Mouse (Mus musculus) stomach, postnatal 0 days (tissue): Measurements from ENCODE around the gene Eif4g3. TPM values are rescaled to one million over a fixed set of nuclear protein-coding genes. Genes with fewer than 3 reads are reported as not detected.

ENCODE experiments used
- ATAC-seq: fragments of 200-750 bp; cut with Nextera tagmentation; 2 replicates; pipeline ENCODE4 v1.8.0; 2017; ENCODE audit not compliant: low FRiP score, low TSS enrichment
- DNase-seq: peaks from one replicate; pipeline ENCODE4 v3.0.0-alpha.2; 2016; ENCODE audit warnings: low spot score
- H3K27ac ChIP-seq: fragments of 300-500 bp; sonication (generic); replicated peaks from 2 replicates; pipeline ENCODE4 v1.5.1; 2014; ENCODE audit warnings: mild to moderate bottlenecking, control low read depth
- H3K27me3 ChIP-seq: fragments of 300-500 bp; sonication (generic); 2 replicates; pipeline ENCODE4 v1.6.1; 2014; ENCODE audit warnings: low read length; ENCODE audit not compliant: control insufficient read depth, insufficient read depth
- H3K36me3 ChIP-seq: fragments of 300-500 bp; sonication (generic); 2 replicates; pipeline ENCODE4 v1.6.1; 2014; ENCODE audit warnings: low read length, mixed read lengths; ENCODE audit not compliant: control insufficient read depth, insufficient read depth
- H3K4me1 ChIP-seq: fragments of 300-500 bp; sonication (generic); replicated peaks from 2 replicates; pipeline ENCODE4 v1.6.1; 2014; ENCODE audit warnings: antibody characterized with exemption; ENCODE audit not compliant: control insufficient read depth, insufficient read depth
- H3K4me2 ChIP-seq: fragments of 300-500 bp; sonication (generic); replicated peaks from 2 replicates; pipeline ENCODE4 v1.6.1; 2014; ENCODE audit warnings: low read depth, mild to moderate bottlenecking, control low read depth, moderate library complexity
- H3K4me3 ChIP-seq: fragments of 300-500 bp; sonication (generic); 2 replicates; pipeline ENCODE4 v1.5.1; 2014; ENCODE audit warnings: low read depth, low read length, control low read depth
- H3K9ac ChIP-seq: fragments of 300-500 bp; sonication (generic); 2 replicates; pipeline ENCODE4 v1.6.1; 2014; ENCODE audit warnings: mild to moderate bottlenecking, low read length, control low read depth, mixed read lengths
- H3K9me3 ChIP-seq: fragments of 300-500 bp; sonication (generic); 2 replicates; pipeline ENCODE4 v1.6.1; 2016; ENCODE audit warnings: low read length; ENCODE audit not compliant: control insufficient read depth
- CTCF ChIP-seq: IDR thresholded peaks from 2 replicates; pipeline ENCODE4 v1.5.1; 2016; ENCODE audit warnings: antibody characterized with exemption, low read depth, mild to moderate bottlenecking, moderate library complexity
- EP300 ChIP-seq: optimal IDR thresholded peaks from 2 replicates; pipeline ENCODE3; 2016; ENCODE audit warnings: antibody characterized with exemption
- WGBS: fragments of 180-500 bp; shearing (Covaris S2); extraction: QIAGEN DNeasy Blood & Tissue Kit; methylation state at CpG from one replicate; pipeline ENCODE4 v1.1.7; 2014; 5-methylcytosine and 5-hydroxymethylcytosine counted together
- polyA plus RNA-seq: library from polyadenylated mRNA; unstranded; fragments of >200 nt; fragmentation: Nextera tagmentation; extraction: Ambion mirVana; gene quantifications from 2 replicates; pipeline ENCODE4 v1.2.1, GENCODE M21; 2015

Eif4g3 gene
- polyA plus RNA-seq, 1 experiment from 2014 or later = 11.4 TPM

DNA sequence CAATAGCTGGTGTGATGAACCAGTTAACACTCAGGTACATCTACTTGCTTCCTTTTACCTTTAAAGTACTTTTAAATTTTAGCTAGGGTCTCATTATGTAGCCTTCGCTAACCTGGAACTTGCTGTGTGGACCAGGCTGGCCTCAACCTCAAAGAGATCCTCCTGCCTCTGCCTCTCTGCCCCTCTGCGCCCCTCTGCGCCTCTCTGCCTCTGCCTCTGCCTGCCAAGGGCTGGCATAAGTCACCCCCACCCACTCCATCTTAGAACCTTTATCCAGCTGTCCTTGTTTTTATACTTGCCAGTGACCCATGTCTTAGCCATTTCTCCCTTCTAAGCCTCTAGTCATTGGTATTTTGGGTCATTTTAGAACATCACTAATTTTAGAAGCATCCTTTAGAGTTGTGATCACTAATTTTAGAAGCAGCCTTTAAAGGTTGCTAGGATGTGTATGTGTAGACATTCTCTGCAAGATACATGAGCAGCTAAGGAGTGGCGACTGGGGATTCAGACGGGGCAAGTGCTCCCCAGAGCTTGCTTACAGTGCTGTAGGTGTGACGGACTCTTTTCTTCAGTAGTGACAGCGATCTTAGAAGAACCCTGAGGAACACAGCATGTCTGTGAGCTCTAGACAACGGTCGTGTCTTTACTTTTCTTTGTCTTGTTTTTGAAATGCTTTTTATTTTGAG, 42.8 kb downstream of the Eif4g3 start:
- Histone ChIP-seq H3K4me1 (no peaks in the 10 kb centered on the region), H3K9ac (no peak overlapping the region), H3K4me2 (no peak overlapping the region), H3K27me3 (no peaks in the 10 kb centered on the region), H3K36me3 (0 out of 2 replicates have a peak, but pooled peaks cover 5% of the 10 kb centered on the region), H3K27ac (no peak overlapping the region), H3K4me3 (no peak overlapping the region), H3K9me3 (no peaks in the 10 kb centered on the region)
- no peak for DNase-seq
- TF ChIP-seq EP300 (no peak), CTCF (no peak)
- no peak for ATAC-seq
- 90% methylated on average over 9 of the region's 9 CpGs for WGBS

DNA sequence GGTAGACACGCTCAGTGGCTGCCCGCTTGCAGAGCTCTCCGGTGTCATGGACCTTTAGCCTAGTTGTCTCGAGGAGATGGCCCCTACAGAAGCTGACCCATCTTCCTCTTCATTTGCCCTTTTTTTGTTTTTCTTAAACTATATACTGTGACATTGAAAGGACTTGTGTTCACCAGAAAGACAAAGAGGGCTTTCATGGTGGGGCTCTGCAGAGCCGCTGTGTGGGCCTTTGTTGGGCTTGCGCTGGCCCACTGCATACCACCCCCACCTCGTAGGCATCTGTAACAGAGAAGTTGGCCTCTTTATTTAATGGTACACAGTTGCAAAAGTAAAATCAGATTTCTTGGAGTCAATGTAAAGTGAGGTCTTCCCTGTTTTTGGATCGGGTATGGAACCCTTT, 44.3 kb downstream of the Eif4g3 start:
- DNase-seq (no peak), ATAC-seq (no peak)
- 81% methylated on average over 8 of the region's 8 CpGs for WGBS

DNA sequence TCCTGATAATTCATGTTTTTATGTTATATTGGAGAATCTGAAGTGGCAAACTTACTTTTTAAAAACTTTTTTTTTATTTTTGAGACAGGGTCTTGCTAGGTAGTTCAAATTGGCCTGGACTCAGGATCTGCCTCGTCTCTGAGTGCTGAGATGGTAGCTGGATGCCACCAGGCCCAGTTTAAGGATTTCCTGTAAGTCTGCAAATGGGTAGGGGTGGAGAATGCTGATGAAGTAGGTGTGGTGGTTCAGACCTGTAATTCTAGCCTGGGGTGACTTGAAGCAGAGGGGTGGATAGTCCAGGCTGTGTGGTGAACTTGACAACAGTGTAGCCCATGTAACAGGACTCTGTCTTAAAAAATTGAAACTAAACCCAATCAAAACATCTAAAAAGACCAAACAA, 45.1 kb downstream of the Eif4g3 start:
- H3K4me1 ChIP-seq = no peaks in the 10 kb centered on the region
- no peak overlapping the region for H3K27ac ChIP-seq
- H3K9me3 ChIP-seq = no peaks in the 10 kb centered on the region
- no peak for TF ChIP-seq CTCF
- no peak for TF ChIP-seq EP300
- no peak overlapping the region for H3K4me3 ChIP-seq
- no peaks in the 10 kb centered on the region for H3K27me3 ChIP-seq
- ATAC-seq (no peak), DNase-seq (no peak)
- no peaks in the 10 kb centered on the region for H3K36me3 ChIP-seq
- no peak overlapping the region for H3K9ac ChIP-seq
- WGBS = 68% methylated on average over 1 of the region's 1 CpGs
- H3K4me2 ChIP-seq = no peak overlapping the region

More for the DNA sequence above, 44.3 kb downstream of the Eif4g3 start:
- H3K27ac ChIP-seq = no peak overlapping the region
- no peaks in the 10 kb centered on the region for H3K9me3 ChIP-seq
- no peaks in the 10 kb centered on the region for H3K27me3 ChIP-seq
- no peak overlapping the region for H3K4me2 ChIP-seq
- TF ChIP-seq EP300 = no peak
- no peak for TF ChIP-seq CTCF
- H3K9ac ChIP-seq = no peak overlapping the region
- 0 out of 2 replicates have a peak, but pooled peaks cover 5% of the 10 kb centered on the region for H3K36me3 ChIP-seq
- H3K4me3 ChIP-seq = no peak overlapping the region
- no peaks in the 10 kb centered on the region for H3K4me1 ChIP-seq

DNA sequence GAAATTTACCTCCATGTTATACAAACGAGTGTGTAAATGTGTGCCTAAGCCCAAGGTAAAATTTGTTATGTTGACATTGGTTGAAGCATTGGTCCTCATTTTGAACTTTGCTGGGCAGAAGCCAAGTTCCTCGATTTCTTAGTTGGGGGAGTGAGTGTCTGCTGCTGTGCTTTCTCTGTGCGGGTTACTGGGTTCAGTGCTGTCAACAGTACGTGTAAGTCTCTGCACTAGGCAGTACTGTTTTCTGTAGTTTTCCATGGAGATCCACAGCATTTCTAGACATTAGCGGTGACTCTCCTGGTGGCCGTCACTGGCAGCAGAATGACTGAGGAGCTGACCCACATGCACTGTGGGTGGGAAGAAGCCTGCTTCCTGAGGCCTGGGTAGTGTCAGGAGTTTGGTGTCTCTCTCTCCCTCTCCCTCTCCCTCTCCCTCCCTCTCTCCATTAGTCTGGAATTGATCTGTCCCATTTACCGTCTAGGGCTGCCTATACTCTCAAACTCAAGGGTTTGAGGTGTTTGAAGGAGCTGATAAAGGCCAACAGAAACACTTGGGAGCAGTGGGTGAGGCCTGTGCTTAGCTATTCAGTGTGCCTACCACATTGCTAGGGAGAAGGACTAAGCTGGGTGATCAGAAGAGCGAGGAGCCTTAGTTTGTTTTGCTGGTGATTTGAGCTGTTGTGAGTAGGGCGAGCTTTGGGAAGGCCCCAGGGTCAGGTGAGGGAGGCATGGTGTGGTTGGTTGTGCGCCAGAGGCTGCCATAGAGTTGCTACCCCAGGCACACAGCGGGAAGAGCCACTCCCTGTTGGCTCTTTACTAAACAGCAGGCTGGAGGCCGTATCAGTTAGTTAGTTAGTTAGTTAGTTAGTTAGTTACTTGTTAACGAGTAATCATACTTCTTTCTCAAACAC, 45.8 kb downstream of the Eif4g3 start:
- Histone ChIP-seq H3K4me3 (no peak overlapping the region), H3K4me2 (no peak overlapping the region), H3K4me1 (no peaks in the 10 kb centered on the region), H3K9me3 (no peaks in the 10 kb centered on the region), H3K27me3 (no peaks in the 10 kb centered on the region), H3K9ac (no peak overlapping the region), H3K27ac (peak overlapping the region; percentile 61), H3K36me3 (no peaks in the 10 kb centered on the region)
- no peak for TF ChIP-seq EP300
- no peak for TF ChIP-seq CTCF
- WGBS = 48% methylated on average over 13 of the region's 13 CpGs
- DNase-seq (peak; percentile 37), ATAC-seq (peak; percentile 39; the same call in 1 of the 2 replicates)

DNA sequence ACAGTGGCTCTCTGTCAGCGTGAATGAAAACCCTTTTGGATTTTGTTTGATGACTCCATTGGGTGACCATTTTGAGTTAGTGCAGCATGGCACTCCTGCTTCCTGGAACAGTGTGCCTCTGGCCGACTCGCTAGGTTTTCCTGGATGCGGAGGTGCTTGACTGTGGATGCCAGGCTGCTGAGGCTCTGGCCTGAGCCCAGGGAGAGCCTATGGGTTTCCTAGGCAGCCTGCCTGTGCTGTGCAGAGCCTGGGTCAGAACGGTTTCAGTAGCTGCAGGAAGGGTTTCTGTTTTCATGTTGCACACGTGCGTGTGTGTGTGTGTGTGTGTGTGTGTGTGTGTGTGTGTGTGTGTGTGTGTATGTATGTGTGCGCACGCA, 46.4 kb downstream of the Eif4g3 start:
- no peak overlapping the region; the same call in 1 of the 2 replicates for H3K27ac ChIP-seq
- H3K4me1 ChIP-seq = no peaks in the 10 kb centered on the region
- WGBS = 82% methylated on average over 9 of the region's 9 CpGs
- no peaks in the 10 kb centered on the region for H3K36me3 ChIP-seq
- no peak overlapping the region for H3K4me3 ChIP-seq
- H3K9ac ChIP-seq = no peak overlapping the region
- no peak for DNase-seq
- peak; percentile 47; the same call in 1 of the 2 replicates for ATAC-seq
- TF ChIP-seq EP300 = no peak
- TF ChIP-seq CTCF = no peak
- no peaks in the 10 kb centered on the region for H3K27me3 ChIP-seq
- H3K9me3 ChIP-seq = no peaks in the 10 kb centered on the region
- H3K4me2 ChIP-seq = no peak overlapping the region

DNA sequence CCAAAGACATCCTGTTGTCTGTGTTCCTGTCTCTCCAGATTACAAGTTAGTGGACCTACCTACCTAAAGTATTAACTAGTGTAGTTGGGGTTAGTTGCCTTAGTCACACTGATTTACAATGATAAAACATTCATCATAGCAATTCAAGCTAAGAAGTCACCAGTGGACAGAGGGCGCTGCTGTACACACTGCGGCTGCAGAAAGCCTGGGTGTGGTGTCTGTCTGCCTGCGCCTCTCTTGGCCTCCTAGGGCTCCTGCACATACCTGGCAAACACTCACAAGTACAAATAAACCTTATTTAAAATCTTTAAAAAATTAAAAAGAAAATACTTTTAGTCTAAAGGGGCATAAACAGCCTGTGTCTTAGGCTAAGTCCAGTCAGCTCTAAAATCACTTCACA, 47.8 kb downstream of the Eif4g3 start:
- 65% methylated on average over 3 of the region's 3 CpGs for WGBS
- peaks cover 4% of the 10 kb centered on the region; the same call in 1 of the 2 replicates for H3K36me3 ChIP-seq
- H3K4me1 ChIP-seq = no peaks in the 10 kb centered on the region
- H3K27me3 ChIP-seq = no peaks in the 10 kb centered on the region
- H3K9ac ChIP-seq = no peak overlapping the region
- no peak for TF ChIP-seq EP300
- TF ChIP-seq CTCF = peak; percentile 58
- H3K9me3 ChIP-seq = no peaks in the 10 kb centered on the region
- ATAC-seq (no peak), DNase-seq (peak; percentile 43)
- H3K4me3 ChIP-seq = no peak overlapping the region
- H3K4me2 ChIP-seq = no peak overlapping the region
- no peak overlapping the region for H3K27ac ChIP-seq
